Mouse (Mus musculus) adrenal gland, adult 2 months (tissue): ENCODE measurements around the gene Gjc3. TPM values are rescaled to one million over a fixed set of nuclear protein-coding genes. Genes with fewer than 3 reads are reported as not detected.
A peak's percentile ranks its signal among the peaks of the same experiment; 100 is the strongest.
"Not testable (repeated sequence)": the region's sequence is repeated elsewhere in the genome, so short reads cannot be mapped to it uniquely, and the experiment has no call there.

Experiments used
- DNase-seq: peaks from one replicate; pipeline ENCODE4 v3.0.0; 2021
- long read RNA-seq: library from polyadenylated mRNA; stranded (forward); transcript quantifications from one replicate; pipeline ENCODE4 v2.0.0, GENCODE M21; 2021
- polyA plus RNA-seq: library from polyadenylated mRNA; depleted of rRNA; stranded (reverse); fragments of >200 nt; gene quantifications from 2 replicates; pipeline ENCODE4 v1.2.3, GENCODE M21; 2012; rRNA removed
- total RNA-seq, 2 experiments: library from RNA; stranded (reverse); gene quantifications; 2 replicates each; pipeline ENCODE4 v1.2.3; 2021

Gene Gjc3
- total RNA-seq (under 1 TPM; 0.06 to 0.38 TPM), polyA plus RNA-seq (0.03 and 0.19 TPM in 2 replicates)
- long read RNA-seq: 0 reads

- DNase-seq: no peak
Measured at GRCm38 (mm10) chr5:137962945-137963344, at the start of gene Gjc3. Gjc3 (minus strand) TSS chr5:137963098.

DNA sequence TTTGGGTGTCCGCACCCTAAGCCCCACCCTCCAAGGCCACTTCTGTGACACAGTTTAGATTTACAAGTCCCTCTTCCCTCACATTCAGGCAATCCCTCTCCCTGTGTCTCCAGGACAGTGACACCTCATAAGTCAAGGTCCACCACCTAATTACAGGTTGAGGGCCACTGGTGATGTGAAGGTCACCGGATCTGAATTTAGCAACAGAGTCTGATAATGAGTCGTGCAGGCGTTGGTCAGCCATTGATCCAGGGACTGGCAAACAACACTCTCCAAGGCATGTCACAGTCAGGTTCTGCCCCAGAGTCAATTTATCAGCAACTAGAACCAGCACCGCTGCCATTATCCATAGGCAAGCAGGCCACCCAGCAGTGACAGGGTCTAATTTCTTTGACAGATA lies 49.5 kb upstream of the Gjc3 start:
- no peak for DNase-seq

GRCm38 (mm10) chr5:138009437-138009836 lies 46.5 kb upstream of the Gjc3 start:
- no peak for DNase-seq

- no peak for DNase-seq
Measured at GRCm38 (mm10) chr5:137986351-137986750, 23.5 kb upstream of the Gjc3 start.

DNA sequence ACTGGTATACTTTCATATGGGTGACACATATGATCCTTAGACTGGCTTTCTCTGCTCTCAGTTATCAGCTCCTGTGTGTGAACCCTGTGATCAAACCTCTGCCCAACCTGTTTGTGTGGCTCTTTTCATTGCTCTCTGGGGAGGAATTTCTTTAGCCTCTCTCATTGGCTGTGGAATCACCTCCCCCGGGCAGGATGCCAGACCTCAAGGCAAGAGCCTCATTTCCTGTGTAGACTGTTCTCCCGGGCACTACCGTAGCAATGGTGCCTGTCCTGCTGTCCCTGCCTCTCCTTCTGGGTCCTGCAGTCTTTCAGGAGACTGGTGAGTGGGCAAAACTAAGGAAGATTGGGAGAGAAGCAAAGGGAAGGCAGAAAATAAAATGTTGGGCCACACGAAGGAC lies 18.4 kb upstream of the Gjc3 start, which contains the start of gene Azgp1:
TSS of gene Azgp1 (plus strand) at position 221 of the 400 bp plus-strand sequence.
- peak; percentile 39 for DNase-seq

GRCm38 (mm10) chr5:137979081-137979480 lies 16.2 kb upstream of the Gjc3 start:
- no peak for DNase-seq

GRCm38 (mm10) chr5:137977291-137977690 lies 14.4 kb upstream of the Gjc3 start:
- DNase-seq: no peak

GRCm38 (mm10) chr5:137975434-137975833 lies 12.5 kb upstream of the Gjc3 start:
- DNase-seq: no peak

DNA sequence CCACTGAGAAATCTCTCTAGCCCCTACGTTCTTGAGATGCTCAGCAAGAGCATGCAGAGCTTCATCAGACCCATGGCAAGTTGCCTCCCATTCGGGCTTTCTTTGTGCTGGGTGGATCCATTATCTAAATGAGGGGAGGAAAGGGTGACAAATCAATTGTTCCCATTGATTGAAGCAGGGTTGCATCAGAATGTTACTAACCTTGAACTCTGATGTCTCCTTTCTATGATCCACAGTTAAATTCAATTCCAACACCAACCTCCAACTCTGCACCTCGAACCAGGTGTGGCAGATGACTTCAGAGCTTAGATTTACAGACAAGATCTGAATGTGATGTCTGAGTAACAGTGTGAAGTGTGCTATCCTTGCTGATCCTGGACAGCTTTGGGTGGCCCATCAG lies 11.8 kb upstream of the Gjc3 start:
- DNase-seq: no peak

GRCm38 (mm10) chr5:137973738-137974137 lies 10.8 kb upstream of the Gjc3 start:
- DNase-seq: no peak

- DNase-seq: no peak
Measured at GRCm38 (mm10) chr5:137973161-137973560, 10.3 kb upstream of the Gjc3 start.

DNA sequence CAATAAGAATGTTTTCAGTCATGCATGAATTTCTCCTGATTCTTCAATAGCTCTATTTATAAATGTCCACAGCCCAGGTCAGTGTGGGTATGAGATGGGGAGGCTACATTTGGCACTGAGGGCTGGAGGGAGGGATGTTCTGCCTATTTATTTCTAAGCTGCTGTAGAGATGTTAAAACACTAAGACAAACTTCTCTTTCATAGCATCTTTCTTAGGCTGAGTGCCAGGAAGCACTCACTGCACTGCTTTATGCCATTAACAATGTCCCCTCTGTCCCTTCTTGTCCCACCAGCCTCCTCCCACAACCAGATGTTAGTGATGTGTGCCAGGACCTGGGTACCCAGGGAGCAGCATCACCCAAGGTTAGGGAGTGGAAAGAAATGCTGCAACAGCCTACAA lies 3.6 kb upstream of the Gjc3 start:
- no peak for DNase-seq

- DNase-seq: no peak
Measured at GRCm38 (mm10) chr5:137956404-137956803, 6.5 kb downstream of the Gjc3 start.

DNA sequence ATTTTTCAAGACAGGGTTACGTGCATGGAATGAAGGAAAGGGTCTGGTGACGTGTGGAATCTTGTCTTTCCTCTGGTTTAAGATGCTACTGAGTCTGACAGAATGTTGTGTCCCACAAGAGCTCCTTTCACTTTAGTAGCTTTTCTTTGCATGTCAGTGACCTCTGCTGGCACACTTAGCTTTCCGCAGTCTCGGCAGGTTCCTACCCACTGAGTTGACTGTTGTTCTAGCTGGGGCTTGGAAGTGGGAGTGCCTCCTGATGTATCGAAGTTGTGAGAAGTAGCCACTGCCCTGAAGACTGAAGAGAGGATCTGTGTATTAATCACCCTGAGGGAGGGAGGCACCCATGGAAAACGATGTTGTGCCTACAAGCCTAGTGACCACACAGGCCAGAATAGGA lies 11.7 kb downstream of the Gjc3 start:
- DNase-seq: peak; percentile 8

GRCm38 (mm10) chr5:137947303-137947702 lies 15.6 kb downstream of the Gjc3 start:
- DNase-seq: no peak

GRCm38 (mm10) chr5:137943133-137943532 lies 19.8 kb downstream of the Gjc3 start:
- DNase-seq: no peak

- DNase-seq: no peak
Measured at GRCm38 (mm10) chr5:137940948-137941347, 21.9 kb downstream of the Gjc3 start.

GRCm38 (mm10) chr5:137937238-137937637 lies 25.7 kb downstream of the Gjc3 start:
- no peak for DNase-seq

DNA sequence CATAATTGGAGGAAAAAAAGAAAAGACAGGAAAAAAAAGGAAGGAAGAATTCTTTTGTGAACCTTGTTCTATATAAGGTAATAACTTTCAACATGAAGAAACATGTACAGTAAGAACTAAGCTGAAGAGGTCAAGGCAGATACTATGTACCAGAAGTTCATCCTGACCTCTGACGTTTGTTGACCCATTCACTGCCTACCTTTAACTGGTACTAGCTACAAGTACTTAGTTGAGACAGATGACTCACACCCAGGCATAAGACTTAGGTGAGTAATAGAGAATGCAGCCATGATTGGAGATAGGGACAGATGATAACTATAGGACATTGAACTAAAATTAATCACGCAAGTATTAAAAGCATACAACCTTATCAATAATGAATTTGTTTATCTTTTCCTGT lies 26.4 kb downstream of the Gjc3 start:
- DNase-seq: no peak

DNA sequence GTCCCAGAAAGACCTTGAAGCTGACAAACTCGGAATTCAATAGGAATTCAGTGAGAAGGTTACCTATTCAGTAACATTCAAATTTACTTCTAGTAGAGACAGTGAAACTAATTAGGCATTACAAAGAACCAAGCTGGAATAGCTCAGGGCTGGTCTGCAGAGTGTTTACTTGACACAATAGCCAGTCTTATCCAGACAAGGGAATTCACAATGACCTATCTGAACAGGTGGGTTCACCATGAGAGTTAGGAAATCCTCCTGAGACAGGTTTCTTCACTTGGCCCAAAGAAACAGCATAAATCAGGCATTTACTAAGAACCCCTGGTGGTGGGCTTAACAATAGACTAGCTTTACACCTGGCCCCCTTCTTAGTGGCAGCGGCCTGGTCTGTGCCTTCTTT lies 29.0 kb downstream of the Gjc3 start:
- DNase-seq: not testable (repeated sequence)

DNA sequence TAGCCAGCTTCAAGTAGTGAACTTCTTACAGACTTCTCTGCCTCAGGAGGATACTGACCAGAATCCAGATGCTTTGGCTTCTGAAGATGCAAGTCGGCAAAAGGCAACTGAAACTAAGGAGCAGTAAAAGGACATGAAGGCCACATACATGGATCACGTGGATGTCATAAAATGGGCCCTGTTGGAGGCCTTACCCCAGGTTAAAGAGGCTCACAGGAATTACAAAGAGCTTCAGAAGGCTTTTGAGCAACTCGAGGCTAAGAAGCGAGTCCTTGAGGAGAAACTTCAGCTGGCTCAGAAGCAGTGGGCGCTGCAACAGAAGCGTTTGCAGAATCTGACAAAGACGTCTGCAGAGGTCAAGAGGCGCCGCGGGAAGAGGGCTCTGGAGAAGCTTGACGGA lies 34.5 kb downstream of the Gjc3 start:
- DNase-seq: no peak

DNA sequence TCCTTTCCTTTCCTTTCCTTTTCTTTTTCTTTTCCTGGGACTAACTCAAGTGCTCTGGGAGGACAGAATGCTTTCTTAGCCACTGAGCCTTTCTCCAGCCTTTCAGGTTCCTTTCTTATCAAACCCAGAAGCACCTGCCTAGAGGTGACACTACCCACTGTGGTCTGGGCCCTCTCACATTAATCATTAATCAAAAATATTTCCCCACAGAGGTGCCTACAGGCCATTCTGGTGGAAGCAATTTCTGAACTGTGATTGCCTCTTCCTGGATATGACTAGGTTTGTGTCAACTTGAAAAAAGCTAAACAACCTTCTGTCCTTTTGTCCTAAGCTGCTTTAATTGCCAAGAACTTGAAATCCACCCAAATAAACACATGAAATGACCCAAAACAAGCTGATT lies 40.7 kb downstream of the Gjc3 start:
- no peak for DNase-seq

DNA sequence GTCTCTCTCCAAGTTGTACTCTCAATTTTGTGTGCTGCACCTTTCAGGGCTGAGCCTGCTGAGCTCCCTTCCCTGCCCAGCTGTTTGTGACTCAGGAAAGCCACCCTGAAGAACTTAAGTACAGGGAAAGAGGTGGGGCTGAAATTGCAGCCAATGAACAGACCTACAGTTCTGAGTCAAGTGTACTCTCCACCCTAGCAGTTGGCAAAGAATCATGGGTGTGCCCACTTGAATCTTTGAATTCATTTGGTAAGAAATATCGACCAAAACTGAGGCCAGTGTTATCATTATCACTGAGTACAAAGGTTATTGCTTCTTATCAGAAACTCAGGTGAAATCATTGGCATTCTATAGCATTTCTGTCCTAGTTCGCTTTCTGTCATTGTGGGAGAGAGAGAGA lies 41.4 kb downstream of the Gjc3 start, which contains the start of gene Cyp3a13:
TSS of gene Cyp3a13 (minus strand) at position 88 of the 400 bp plus-strand sequence.
- DNase-seq: peak; percentile 3

DNA sequence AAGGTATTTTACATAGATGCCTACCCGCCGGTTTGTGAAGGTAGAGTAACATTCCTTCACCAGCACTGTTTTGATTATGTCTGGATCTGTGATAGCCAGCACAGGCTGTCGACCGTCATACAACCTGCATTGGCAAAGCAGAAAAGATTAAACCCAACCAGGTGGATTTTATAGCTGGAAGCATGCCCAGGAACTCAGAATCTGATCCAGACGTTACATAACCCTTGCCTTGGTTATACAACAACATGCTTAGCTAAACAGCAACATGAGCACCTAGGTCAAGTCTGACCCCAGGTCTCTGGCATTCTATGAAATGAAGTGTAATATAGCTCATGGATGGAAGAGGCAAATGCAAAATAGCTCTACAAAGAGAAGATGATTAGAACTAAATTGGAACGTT lies 47.3 kb downstream of the Gjc3 start:
- DNase-seq: no peak

- DNase-seq: no peak
Measured at GRCm38 (mm10) chr5:137914508-137914907, 48.4 kb downstream of the Gjc3 start.
